Mouse (Mus musculus): ENCODE data around the gene Gm6526.
"Not testable (repeated sequence)": the region's sequence is repeated elsewhere in the genome, so short reads cannot be mapped to it uniquely, and the experiment has no call there.

The Gm6526 gene

GRCm38 (mm10) chr14:43747566-43747965, at the start of gene Gm6526:
Gene Gm6526, plus strand, starts transcription at chr14:43747866.
- not testable (repeated sequence) for DNase-seq (ENCODE audit: low spot score)

- DNase-seq (ENCODE audit: low spot score): not testable (repeated sequence)
These were observed 20.3 kb upstream of the Gm6526 start, which contains the start of gene Gm16506 for GRCm38 (mm10) chr14:43727385-43727784. Gene Gm16506, minus strand, starts transcription at chr14:43727485.

- DNase-seq (ENCODE audit: low spot score): not testable (repeated sequence)
These were observed 37.0 kb downstream of the Gm6526 start, which contains the start of gene Gm8180 for GRCm38 (mm10) chr14:43784645-43785044. Gene Gm8180, minus strand, starts transcription at chr14:43784745.

- DNase-seq (ENCODE audit: low spot score): not testable (repeated sequence)
These were observed 46.1 kb downstream of the Gm6526 start for GRCm38 (mm10) chr14:43793811-43794210.

GRCm38 (mm10) chr14:43796069-43796904, 48.6 kb downstream of the Gm6526 start:
- no peak for DNase-seq (ENCODE audit: low spot score)

GRCm38 (mm10) chr14:43796905-43797470, 49.3 kb downstream of the Gm6526 start:
- DNase-seq (ENCODE audit: low spot score): not testable (repeated sequence)

GRCm38 (mm10) chr14:43804435-43804834, 56.8 kb downstream of the Gm6526 start:
- not testable (repeated sequence) for DNase-seq (ENCODE audit: low spot score)
